Mouse (Mus musculus) heart, embryonic 12.5 days (tissue): ENCODE measurements around the gene Prrt1. TPM values are rescaled to one million over a fixed set of nuclear protein-coding genes. Genes with fewer than 3 reads are reported as not detected.

Experiments used
- ATAC-seq: fragments of 200-750 bp; cut with Nextera tagmentation; 2 replicates; pipeline ENCODE4 v1.8.0; 2017; ENCODE audit warnings: moderate TSS enrichment, moderate library complexity; ENCODE audit not compliant: insufficient number of reproducible peaks, low FRiP score
- H3K27ac ChIP-seq: fragments of 300-500 bp; sonication (generic); 2 replicates; pipeline ENCODE4 v1.5.1; 2016; ENCODE audit warnings: mild to moderate bottlenecking, moderate library complexity; ENCODE audit not compliant: poor library complexity, severe bottlenecking
- H3K27me3 ChIP-seq: fragments of 300-500 bp; sonication (generic); replicated peaks from 2 replicates; pipeline ENCODE4 v1.6.1; 2016; ENCODE audit warnings: mild to moderate bottlenecking, moderate library complexity
- H3K36me3 ChIP-seq: fragments of 300-500 bp; sonication (generic); 2 replicates; pipeline ENCODE4 v1.6.1; 2016; ENCODE audit warnings: mild to moderate bottlenecking, moderate library complexity
- H3K4me1 ChIP-seq: fragments of 300-500 bp; sonication (generic); replicated peaks from 2 replicates; pipeline ENCODE4 v1.6.1; 2016; ENCODE audit warnings: mild to moderate bottlenecking
- H3K4me2 ChIP-seq: fragments of 300-500 bp; sonication (generic); 2 replicates; pipeline ENCODE4 v1.6.1; 2016; ENCODE audit warnings: mild to moderate bottlenecking, moderate library complexity
- H3K4me3 ChIP-seq: fragments of 300-500 bp; sonication (generic); 2 replicates; pipeline ENCODE4 v1.5.1; 2016; ENCODE audit warnings: mild to moderate bottlenecking
- H3K9ac ChIP-seq: fragments of 300-500 bp; sonication (generic); 2 replicates; pipeline ENCODE4 v1.6.1; 2016; ENCODE audit warnings: mild to moderate bottlenecking, moderate library complexity
- H3K9me3 ChIP-seq: fragments of 300-500 bp; sonication (generic); replicated peaks from 2 replicates; pipeline ENCODE4 v1.6.1; 2016; ENCODE audit warnings: mild to moderate bottlenecking, moderate library complexity
- WGBS: fragments of 180-500 bp; shearing (Covaris S2); methylation state at CpG from one replicate; pipeline ENCODE4 v1.1.7; 2016; 5-methylcytosine and 5-hydroxymethylcytosine counted together
- polyA plus RNA-seq: library from polyadenylated mRNA; unstranded; fragments of >200 nt; fragmentation: Nextera tagmentation; extraction: Ambion mirVana; gene quantifications from 2 replicates; pipeline ENCODE4 v1.2.1, GENCODE M21; 2016

The Prrt1 gene
- polyA plus RNA-seq, 1 experiment from 2014 or later: not detected

DNA sequence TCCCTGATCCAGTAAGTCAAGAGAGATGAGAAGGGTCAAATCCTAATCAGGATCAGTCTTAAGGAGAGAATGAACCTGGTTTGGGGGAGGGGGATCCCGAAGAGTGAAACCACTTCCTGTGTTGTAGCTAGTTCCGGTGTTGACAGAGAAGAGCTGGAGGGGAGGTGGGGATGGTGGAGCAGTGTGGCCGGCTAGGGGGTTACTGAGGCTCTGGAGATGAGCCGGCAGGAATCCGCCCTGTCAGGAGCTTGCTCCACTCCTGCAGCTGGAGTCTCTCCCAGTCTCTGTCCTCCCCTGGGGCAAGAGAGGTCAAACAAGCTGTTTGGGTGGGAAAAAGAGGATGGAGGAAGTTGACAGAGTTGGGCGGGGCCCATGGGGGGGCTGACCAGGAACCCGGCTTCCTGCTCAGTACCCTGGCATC is 39.6 kb upstream of the Prrt1 start, which contains the start of gene Gpsm3:
Gene Gpsm3, plus strand, starts transcription at position 126 of the 421 bp plus-strand sequence.
- H3K9ac ChIP-seq: peak within 1 kb of the TSS; percentile 98; the same call in 1 of the 2 replicates
- H3K4me2 ChIP-seq: peak within 1 kb of the TSS; percentile 76
- H3K9me3 ChIP-seq: no peaks in the 10 kb centered on the region
- ATAC-seq: no peak
- H3K27ac ChIP-seq: peak within 1 kb of the TSS; percentile 97
- H3K4me1 ChIP-seq: peaks cover 64% of the 10 kb centered on the region
- peaks cover 11% of the 10 kb centered on the region for H3K36me3 ChIP-seq
- peak within 1 kb of the TSS; percentile 14; the same call in 1 of the 2 replicates for H3K4me3 ChIP-seq
- WGBS: 19% methylated on average over 7 of the region's 7 CpGs
- H3K27me3 ChIP-seq: no peaks in the 10 kb centered on the region

DNA sequence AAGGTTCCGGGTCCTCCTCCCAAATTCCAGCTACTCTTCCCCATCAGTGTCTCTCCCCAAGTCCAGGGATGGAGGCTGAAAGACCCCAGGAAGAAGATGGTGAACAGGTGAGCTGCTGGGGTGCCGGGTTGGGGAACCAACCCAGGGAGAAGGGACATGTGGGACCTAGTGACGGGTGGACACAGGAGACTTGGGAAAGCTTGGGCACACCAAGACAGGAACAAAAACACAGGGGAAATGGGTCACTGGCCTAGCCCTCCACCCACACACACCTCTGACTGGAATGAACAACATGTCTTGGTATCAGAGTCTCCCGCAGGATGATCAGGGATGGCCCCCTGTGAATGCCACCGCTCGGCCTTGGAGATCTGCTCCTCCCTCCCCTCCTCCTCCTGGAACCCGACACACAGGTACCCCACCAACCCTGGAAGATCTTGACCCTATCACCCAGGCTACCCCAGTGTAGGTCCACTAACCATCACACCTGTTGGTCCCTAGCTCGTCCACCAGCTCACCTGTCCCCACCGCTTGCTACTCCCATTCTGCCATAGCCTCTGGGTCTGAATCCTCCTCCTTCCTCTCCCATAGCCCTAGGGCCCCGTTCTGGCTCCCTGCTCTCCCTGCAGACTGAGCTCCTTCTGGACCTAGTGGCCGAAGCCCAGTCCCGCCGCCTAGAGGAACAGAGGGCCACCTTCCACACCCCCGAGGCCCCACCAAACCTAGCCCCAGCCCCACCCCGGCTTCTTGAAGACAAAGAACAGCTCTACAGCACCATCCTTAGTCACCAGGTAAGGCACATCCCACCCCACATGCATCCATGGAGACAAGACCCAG is 39.0 kb upstream of the Prrt1 start:
- Histone ChIP-seq H3K27ac (peak overlapping the region; percentile 97), H3K4me1 (peaks cover 70% of the 10 kb centered on the region), H3K9me3 (no peaks in the 10 kb centered on the region), H3K9ac (peak overlapping the region; percentile 98; the same call in 1 of the 2 replicates), H3K36me3 (peaks cover 18% of the 10 kb centered on the region), H3K4me2 (peak overlapping the region; percentile 76), H3K27me3 (no peaks in the 10 kb centered on the region), H3K4me3 (peak overlapping the region; percentile 14; the same call in 1 of the 2 replicates)
- no peak for ATAC-seq
- WGBS: 57% methylated on average over 15 of the region's 15 CpGs

DNA sequence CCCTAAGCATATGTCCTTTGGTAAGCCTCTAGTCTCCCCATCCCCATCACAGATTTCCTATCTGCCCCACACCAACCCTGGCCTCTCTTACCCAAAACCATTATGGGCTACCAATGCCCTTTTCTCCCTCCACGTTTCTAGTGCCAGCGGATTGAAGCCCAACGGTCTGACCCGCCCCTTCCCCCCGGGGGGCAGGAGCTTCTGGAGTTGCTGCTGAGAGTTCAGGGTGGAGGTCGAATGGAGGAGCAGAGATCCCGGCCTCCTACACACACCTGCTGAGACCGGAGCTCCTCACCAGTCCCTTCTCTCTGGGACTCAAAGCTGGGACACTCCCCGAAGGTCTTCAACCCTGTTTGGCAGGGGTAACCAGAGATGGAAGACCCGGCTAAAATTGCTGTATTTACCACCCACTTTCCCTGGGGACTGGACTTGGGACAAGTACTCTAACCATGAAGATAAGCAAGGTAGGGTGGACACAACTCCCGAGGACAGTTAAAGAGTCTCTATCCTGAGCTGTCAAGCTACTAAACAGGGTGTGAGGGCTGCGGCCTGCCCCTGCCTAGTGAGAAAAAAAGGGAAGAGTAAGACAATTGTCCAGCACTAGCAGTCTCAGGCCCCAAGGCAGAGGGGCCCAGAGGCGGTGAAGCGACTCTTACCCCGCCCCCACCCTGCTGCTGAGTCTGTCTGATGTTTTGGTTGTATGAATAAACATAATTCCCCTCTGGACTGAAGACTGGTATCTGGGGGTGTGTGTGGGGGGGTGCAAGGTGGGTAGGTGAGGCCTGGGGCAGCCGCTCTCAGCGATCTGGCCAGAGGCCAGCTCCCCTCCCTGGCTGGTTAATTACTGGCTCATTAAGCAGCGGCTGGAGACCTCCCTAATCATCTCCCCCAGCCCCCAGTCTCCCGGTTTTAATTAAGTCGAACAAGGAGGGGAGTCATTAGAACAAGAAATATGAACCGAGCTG is 38.0 kb upstream of the Prrt1 start, which contains the start of gene Pbx2:
Gene Pbx2, plus strand, starts transcription at position 238 of the 965 bp plus-strand sequence.
- Histone ChIP-seq H3K4me1 (peaks cover 68% of the 10 kb centered on the region), H3K27ac (peak within 1 kb of the TSS; percentile 97), H3K9me3 (no peaks in the 10 kb centered on the region), H3K4me2 (peak within 1 kb of the TSS; percentile 76), H3K9ac (peak within 1 kb of the TSS; percentile 98), H3K4me3 (peak within 1 kb of the TSS; percentile 83), H3K36me3 (peaks cover 27% of the 10 kb centered on the region), H3K27me3 (no peaks in the 10 kb centered on the region)
- WGBS: 5% methylated on average over 21 of the region's 21 CpGs
- peak; percentile 3; the same call in 1 of the 2 replicates for ATAC-seq

DNA sequence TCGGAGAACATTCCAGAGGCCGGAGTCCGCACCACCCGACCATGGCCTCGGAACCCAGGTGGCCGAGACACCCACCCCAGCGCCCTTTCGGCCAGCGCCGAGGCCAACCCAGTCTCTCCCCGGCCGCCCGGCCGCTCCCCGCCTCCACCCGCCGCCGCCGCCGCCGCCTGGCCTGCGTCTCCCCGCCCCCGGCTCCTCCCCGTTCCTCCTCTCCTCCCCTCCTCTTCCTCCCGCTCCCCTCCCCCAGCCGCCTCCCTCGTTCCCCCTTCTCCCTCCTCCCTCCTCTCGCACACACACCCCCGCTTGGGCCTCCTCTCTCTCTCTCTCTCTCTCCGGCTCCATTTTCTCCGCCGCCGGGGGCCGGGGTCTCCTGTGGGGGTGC is 37.3 kb upstream of the Prrt1 start:
- Histone ChIP-seq H3K9ac (peak overlapping the region; percentile 98), H3K4me1 (peaks cover 70% of the 10 kb centered on the region), H3K4me2 (peak overlapping the region; percentile 76), H3K9me3 (no peaks in the 10 kb centered on the region), H3K4me3 (peak overlapping the region; percentile 83), H3K36me3 (peaks cover 27% of the 10 kb centered on the region), H3K27me3 (no peaks in the 10 kb centered on the region), H3K27ac (peak overlapping the region; percentile 97)
- ATAC-seq: peak; percentile 76
- WGBS: 2% methylated on average over 21 of the region's 35 CpGs

DNA sequence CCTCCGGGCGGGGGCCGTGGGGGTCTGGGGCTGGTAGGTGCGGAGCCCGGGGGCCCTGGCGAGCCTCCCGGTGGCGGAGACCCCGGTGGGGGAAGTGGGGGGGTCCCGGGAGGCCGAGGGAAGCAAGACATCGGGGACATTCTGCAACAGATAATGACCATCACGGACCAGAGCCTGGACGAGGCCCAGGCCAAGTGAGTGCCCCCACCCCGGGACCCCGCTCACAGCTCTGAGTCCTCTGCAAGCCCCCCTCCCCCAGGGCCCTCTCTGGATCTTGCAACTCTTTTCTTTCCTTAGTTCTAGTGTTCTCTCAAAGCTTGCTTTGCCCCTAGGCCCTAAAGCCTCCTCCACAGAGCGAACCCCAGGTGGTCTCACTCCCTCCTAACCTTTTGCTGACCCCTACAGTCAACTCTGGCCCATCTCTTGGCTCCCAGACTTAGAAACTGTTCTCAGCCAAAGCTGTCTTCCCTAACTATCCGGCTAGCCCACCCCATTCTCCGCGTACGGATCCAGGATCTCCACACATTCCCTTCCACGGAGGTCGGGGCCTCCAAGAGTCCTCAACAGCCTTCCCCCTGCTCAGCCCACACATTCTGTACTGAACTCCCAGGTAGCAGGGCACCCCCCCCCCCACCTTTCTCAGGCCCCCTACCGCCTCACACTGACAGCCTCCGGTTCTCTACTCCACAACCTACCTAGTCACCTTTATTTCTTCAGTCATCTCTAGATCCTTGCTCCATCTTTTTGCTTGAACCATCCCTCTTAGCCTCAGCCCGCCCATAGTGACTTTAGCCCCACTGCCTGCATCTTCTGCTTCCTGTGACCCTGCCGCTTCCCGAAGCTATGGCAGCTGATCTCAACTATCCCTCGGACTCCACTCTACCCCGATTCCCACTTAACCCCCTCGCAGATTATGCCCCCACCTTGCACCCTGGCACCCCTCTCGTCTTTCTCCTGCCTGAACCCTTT is 36.5 kb upstream of the Prrt1 start:
- H3K9ac ChIP-seq: peak overlapping the region; percentile 98
- H3K27me3 ChIP-seq: no peaks in the 10 kb centered on the region
- peak; percentile 1; the same call in 1 of the 2 replicates for ATAC-seq
- H3K27ac ChIP-seq: peak overlapping the region; percentile 97
- peaks cover 27% of the 10 kb centered on the region for H3K36me3 ChIP-seq
- H3K9me3 ChIP-seq: no peaks in the 10 kb centered on the region
- H3K4me1 ChIP-seq: peaks cover 77% of the 10 kb centered on the region
- peak overlapping the region; percentile 83 for H3K4me3 ChIP-seq
- H3K4me2 ChIP-seq: peak overlapping the region; percentile 76
- WGBS: 3% methylated on average over 30 of the region's 32 CpGs

DNA sequence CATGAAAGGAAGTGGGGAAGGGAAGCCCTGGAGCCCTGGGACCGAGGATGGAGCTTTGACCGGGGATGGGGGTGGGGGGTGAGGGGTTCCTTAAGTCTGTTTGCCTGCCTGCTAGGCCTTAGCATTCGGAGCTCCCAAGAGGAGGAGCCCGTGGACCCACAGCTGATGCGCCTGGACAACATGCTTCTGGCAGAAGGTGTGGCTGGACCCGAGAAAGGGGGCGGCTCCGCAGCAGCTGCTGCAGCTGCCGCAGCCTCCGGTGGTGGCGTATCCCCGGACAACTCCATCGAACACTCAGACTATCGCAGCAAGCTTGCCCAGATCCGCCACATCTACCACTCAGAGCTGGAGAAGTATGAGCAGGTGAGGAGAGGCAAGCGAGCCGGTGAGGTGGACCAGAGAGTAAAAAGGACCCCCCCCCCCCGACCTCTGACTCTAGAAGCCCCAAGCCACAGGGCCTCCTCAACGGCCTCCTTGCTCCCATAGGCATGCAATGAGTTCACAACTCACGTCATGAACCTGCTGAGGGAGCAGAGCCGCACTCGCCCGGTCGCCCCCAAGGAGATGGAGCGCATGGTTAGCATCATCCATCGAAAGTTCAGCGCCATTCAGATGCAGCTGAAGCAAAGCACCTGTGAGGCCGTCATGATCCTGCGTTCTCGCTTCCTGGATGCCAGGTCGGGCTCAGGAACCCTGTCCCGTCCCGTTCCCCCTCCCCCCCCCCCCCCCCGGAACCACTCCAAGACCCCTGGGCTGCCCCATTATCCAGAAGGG is 35.4 kb upstream of the Prrt1 start:
- Histone ChIP-seq H3K27ac (no peak overlapping the region), H3K27me3 (no peaks in the 10 kb centered on the region), H3K9me3 (no peaks in the 10 kb centered on the region), H3K4me3 (peak overlapping the region; percentile 83), H3K9ac (peak overlapping the region; percentile 98), H3K4me2 (peak overlapping the region; percentile 76), H3K36me3 (peaks cover 27% of the 10 kb centered on the region), H3K4me1 (peaks cover 77% of the 10 kb centered on the region)
- ATAC-seq: no peak
- 59% methylated on average over 34 of the region's 34 CpGs for WGBS

DNA sequence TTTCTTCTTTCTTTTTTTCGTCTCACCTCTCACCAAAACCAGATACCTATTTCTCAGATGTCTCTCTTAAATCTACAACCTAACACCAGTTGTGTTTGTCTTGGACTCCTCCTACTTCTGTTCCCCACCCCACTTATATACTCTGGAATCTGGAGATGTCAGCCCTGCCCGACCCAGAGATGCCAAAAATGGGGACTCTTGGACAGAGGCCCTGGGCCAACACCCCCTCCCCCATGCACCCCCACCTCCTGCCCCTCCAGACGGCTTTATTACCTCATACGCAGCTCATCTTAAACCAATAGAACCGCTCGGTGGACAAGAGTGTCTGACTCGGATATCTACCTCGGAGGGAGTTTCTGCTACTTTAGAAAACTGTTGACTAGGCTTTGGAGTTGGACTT is 33.2 kb upstream of the Prrt1 start:
- no peak overlapping the region for H3K9ac ChIP-seq
- peaks cover 41% of the 10 kb centered on the region for H3K36me3 ChIP-seq
- no peaks in the 10 kb centered on the region for H3K27me3 ChIP-seq
- H3K4me2 ChIP-seq: no peak overlapping the region
- peaks cover 61% of the 10 kb centered on the region for H3K4me1 ChIP-seq
- no peak overlapping the region for H3K4me3 ChIP-seq
- no peaks in the 10 kb centered on the region for H3K9me3 ChIP-seq
- ATAC-seq: no peak
- no peak overlapping the region for H3K27ac ChIP-seq
- WGBS: 69% methylated on average over 8 of the region's 8 CpGs

DNA sequence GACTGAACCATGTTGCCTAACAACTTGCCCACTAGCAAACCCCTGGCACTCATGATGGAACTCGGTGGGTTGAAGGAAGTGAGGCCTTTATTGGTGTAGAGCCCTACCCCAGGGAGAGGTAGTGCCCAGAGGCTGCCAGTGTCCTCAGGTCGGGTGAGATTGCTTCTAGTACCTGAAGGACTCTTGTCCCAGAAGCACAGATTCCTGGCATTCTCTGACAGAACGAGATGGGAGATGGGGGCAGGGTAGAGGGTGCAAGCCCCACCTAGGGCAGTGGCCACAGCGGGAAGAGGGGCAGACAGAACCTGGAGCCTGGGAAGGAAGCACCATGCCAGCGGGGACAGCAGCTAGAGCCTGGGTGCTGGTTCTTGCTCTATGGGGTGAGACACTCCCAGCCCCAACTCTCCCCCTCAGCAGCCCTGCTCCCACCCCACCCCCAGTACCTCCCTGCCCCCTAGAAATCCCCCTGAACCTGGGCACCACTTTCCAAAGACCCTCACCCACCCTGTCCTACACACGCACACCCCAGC is 31.7 kb upstream of the Prrt1 start, which contains the start of gene Ager:
Gene Ager, plus strand, starts transcription at position 297 of the 530 bp plus-strand sequence.
- Histone ChIP-seq H3K4me1 (peaks cover 63% of the 10 kb centered on the region), H3K27me3 (no peaks in the 10 kb centered on the region), H3K9ac (peak within 1 kb of the TSS; percentile 55), H3K36me3 (peaks cover 50% of the 10 kb centered on the region), H3K27ac (peak within 1 kb of the TSS; percentile 24; the same call in 1 of the 2 replicates), H3K4me3 (no peak within 1 kb of the TSS), H3K4me2 (peak within 1 kb of the TSS; percentile 43), H3K9me3 (no peaks in the 10 kb centered on the region)
- 15% methylated on average over 6 of the region's 6 CpGs for WGBS
- no peak for ATAC-seq

DNA sequence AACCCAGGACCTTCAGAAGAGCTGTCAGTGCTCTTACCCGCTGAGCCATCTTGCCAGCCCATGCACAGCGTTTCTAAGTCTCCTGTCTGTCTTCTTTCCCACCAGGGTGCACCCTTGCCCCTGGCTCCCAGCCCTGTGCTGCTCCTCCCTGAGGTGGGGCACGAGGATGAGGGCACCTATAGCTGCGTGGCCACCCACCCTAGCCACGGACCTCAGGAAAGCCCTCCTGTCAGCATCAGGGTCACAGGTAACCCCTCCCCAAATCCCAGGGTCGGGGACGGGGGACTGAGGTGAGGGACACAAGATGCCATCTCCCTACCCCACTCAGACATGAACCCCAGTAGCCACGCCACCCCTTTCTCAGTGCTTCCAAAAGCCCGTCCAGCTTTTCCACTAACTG is 29.4 kb upstream of the Prrt1 start:
- H3K4me3 ChIP-seq: no peak overlapping the region
- ATAC-seq: no peak
- peaks cover 36% of the 10 kb centered on the region for H3K36me3 ChIP-seq
- peaks cover 51% of the 10 kb centered on the region for H3K4me1 ChIP-seq
- no peak overlapping the region for H3K27ac ChIP-seq
- no peaks in the 10 kb centered on the region for H3K27me3 ChIP-seq
- no peak overlapping the region for H3K4me2 ChIP-seq
- H3K9ac ChIP-seq: 0 out of 2 replicates have a peak overlapping the region, but pooled peaks have one; percentile 10
- 77% methylated on average over 9 of the region's 9 CpGs for WGBS
- H3K9me3 ChIP-seq: no peaks in the 10 kb centered on the region
